Mouse (Mus musculus) left cerebral cortex, adult 18-20 months (tissue): ENCODE data around the gene Btbd11. TPM values are rescaled to one million over a fixed set of nuclear protein-coding genes. Genes with fewer than 3 reads are reported as not detected.

Experiments
- DNase-seq, 2 experiments: peaks; one replicate each; pipeline ENCODE4 v3.0.0; 2021 to 2022; ENCODE audit warnings: low spot score in 2 of 2, mixed read lengths in 1 of 2
- total RNA-seq, 2 experiments: library from RNA; stranded (reverse); gene quantifications; 2 replicates each; pipeline ENCODE4 v1.2.3; 2021

The Btbd11 gene
- total RNA-seq, 2 experiments from 2014 or later: 25.4 to 28.3 TPM

GRCm38 (mm10) chr10:85518111-85518409 lies 131.4 kb downstream of the Btbd11 start:
- no peak for DNase-seq

GRCm38 (mm10) chr10:85522220-85522760 lies 135.7 kb downstream of the Btbd11 start:
- DNase-seq: no peak

GRCm38 (mm10) chr10:85525267-85526015 lies 138.8 kb downstream of the Btbd11 start:
- no peak for DNase-seq

GRCm38 (mm10) chr10:85526657-85527056 lies 140.0 kb downstream of the Btbd11 start:
- no peak for DNase-seq

GRCm38 (mm10) chr10:85527722-85528121 lies 141.1 kb downstream of the Btbd11 start:
- no peak for DNase-seq

- DNase-seq: no peak
Measured at GRCm38 (mm10) chr10:85533192-85533710, 146.6 kb downstream of the Btbd11 start.

GRCm38 (mm10) chr10:85538051-85538753 lies 151.6 kb downstream of the Btbd11 start:
- DNase-seq: no peak

GRCm38 (mm10) chr10:85539510-85540120 lies 153.0 kb downstream of the Btbd11 start:
- no peak for DNase-seq

GRCm38 (mm10) chr10:85540311-85541093 lies 153.9 kb downstream of the Btbd11 start:
- DNase-seq: peak in 1 of 2 experiments; percentile 14

GRCm38 (mm10) chr10:85541481-85541880 lies 154.9 kb downstream of the Btbd11 start:
- no peak for DNase-seq

- DNase-seq: no peak
Measured at GRCm38 (mm10) chr10:85541892-85542630, 155.4 kb downstream of the Btbd11 start.

GRCm38 (mm10) chr10:85543281-85543680 lies 156.7 kb downstream of the Btbd11 start:
- DNase-seq: no peak

- no peak for DNase-seq
Measured at GRCm38 (mm10) chr10:85544991-85545390, 158.4 kb downstream of the Btbd11 start.

GRCm38 (mm10) chr10:85555193-85555592 lies 168.6 kb downstream of the Btbd11 start:
- DNase-seq: no peak

GRCm38 (mm10) chr10:85561418-85561817 lies 174.8 kb downstream of the Btbd11 start:
- no peak for DNase-seq

- DNase-seq: no peak
Measured at GRCm38 (mm10) chr10:85571456-85571855, 184.8 kb downstream of the Btbd11 start.

GRCm38 (mm10) chr10:85572571-85572970 lies 186.0 kb downstream of the Btbd11 start:
- no peak for DNase-seq

GRCm38 (mm10) chr10:85577891-85578420 lies 191.3 kb downstream of the Btbd11 start:
- no peak for DNase-seq

- no peak for DNase-seq
Measured at GRCm38 (mm10) chr10:85578571-85579465, 192.2 kb downstream of the Btbd11 start.
